Mouse (Mus musculus): ENCODE measurements around the gene Actl6a. TPM values are rescaled to one million over a fixed set of nuclear protein-coding genes. Genes with fewer than 3 reads are reported as not detected.

Gene Actl6a
- total and polyA plus RNA-seq, 2 experiments from 2014 or later: 58.0 to 68.2 TPM

- DNase-seq (ENCODE audit: low spot score) (no peak), ATAC-seq (ENCODE audit: insufficient read depth, low read depth) (no peak)
- Histone ChIP-seq H3K27me3 (ENCODE audit: control insufficient read depth, insufficient read depth, low read length) (no peaks in the 10 kb centered on the region), H3K9me3 (replicated peaks; ENCODE audit: control insufficient read depth, low read length) (no peaks in the 10 kb centered on the region), H3K9ac (replicated peaks; ENCODE audit: low read depth, low read length) (no peak overlapping the region), H3K4me2 (ENCODE audit: low read depth, low read length) (no peak overlapping the region), H3K4me3 (ENCODE audit: low read depth, low read length) (no peak overlapping the region), H3K36me3 (replicated peaks; ENCODE audit: control insufficient read depth, insufficient read depth, low read length) (peaks cover 66% of the 10 kb centered on the region), H3K4me1 (ENCODE audit: control insufficient read depth, insufficient read depth) (no peaks in the 10 kb centered on the region; the same call in 1 of the 2 replicates), H3K27ac (ENCODE audit: low read depth) (no peak overlapping the region)
- 86% methylated on average over 4 of the region's 4 CpGs for WGBS
- TF ChIP-seq CTCF (IDR thresholded peaks at IDR 0.05; ENCODE audit: low read depth) (no peak), EP300 (IDR thresholded peaks at IDR 0.05; ENCODE audit: low read depth) (no peak)
Measured at GRCm38 (mm10) chr3:32749820-32750579, 43.9 kb downstream of the Actl6a start.

- H3K27me3 ChIP-seq (ENCODE audit: control insufficient read depth, insufficient read depth, low read length): no peaks in the 10 kb centered on the region
- ATAC-seq (ENCODE audit: insufficient read depth, low read depth) (peak; percentile 86), DNase-seq (ENCODE audit: low spot score) (peak; percentile 77)
- H3K9ac ChIP-seq (replicated peaks; ENCODE audit: low read depth, low read length): no peak overlapping the region
- peaks cover 34% of the 10 kb centered on the region for H3K36me3 ChIP-seq (replicated peaks; ENCODE audit: control insufficient read depth, insufficient read depth, low read length)
- peak overlapping the region; percentile 82 for H3K27ac ChIP-seq (ENCODE audit: low read depth)
- WGBS: 44% methylated on average over 3 of the region's 3 CpGs
- H3K4me1 ChIP-seq (ENCODE audit: control insufficient read depth, insufficient read depth): no peaks in the 10 kb centered on the region; the same call in 1 of the 2 replicates
- H3K4me3 ChIP-seq (ENCODE audit: low read depth, low read length): no peak overlapping the region
- no peak for TF ChIP-seq CTCF (IDR thresholded peaks at IDR 0.05; ENCODE audit: low read depth)
- no peak for TF ChIP-seq EP300 (IDR thresholded peaks at IDR 0.05; ENCODE audit: low read depth)
- no peaks in the 10 kb centered on the region for H3K9me3 ChIP-seq (replicated peaks; ENCODE audit: control insufficient read depth, low read length)
- no peak overlapping the region for H3K4me2 ChIP-seq (ENCODE audit: low read depth, low read length)
Measured at GRCm38 (mm10) chr3:32754384-32754915, 48.4 kb downstream of the Actl6a start.

GRCm38 (mm10) chr3:32759212-32759611 lies 53.1 kb downstream of the Actl6a start:
- H3K4me1 ChIP-seq (ENCODE audit: control insufficient read depth, insufficient read depth): no peaks in the 10 kb centered on the region
- H3K27ac ChIP-seq (ENCODE audit: low read depth): no peak overlapping the region
- no peak for ATAC-seq (ENCODE audit: insufficient read depth, low read depth)
- H3K9ac ChIP-seq (replicated peaks; ENCODE audit: low read depth, low read length): no peak overlapping the region
- DNase-seq (ENCODE audit: low spot score): no peak
- H3K4me3 ChIP-seq (ENCODE audit: low read depth, low read length): no peak overlapping the region
- H3K4me2 ChIP-seq (ENCODE audit: low read depth, low read length): no peak overlapping the region
- no peak for TF ChIP-seq EP300 (IDR thresholded peaks at IDR 0.05; ENCODE audit: low read depth)
- no peak for TF ChIP-seq CTCF (IDR thresholded peaks at IDR 0.05; ENCODE audit: low read depth)
- H3K27me3 ChIP-seq (ENCODE audit: control insufficient read depth, insufficient read depth, low read length): no peaks in the 10 kb centered on the region
- H3K36me3 ChIP-seq (replicated peaks; ENCODE audit: control insufficient read depth, insufficient read depth, low read length): no peaks in the 10 kb centered on the region
- H3K9me3 ChIP-seq (replicated peaks; ENCODE audit: control insufficient read depth, low read length): no peaks in the 10 kb centered on the region
- WGBS: 68% methylated on average over 5 of the region's 5 CpGs

DNA sequence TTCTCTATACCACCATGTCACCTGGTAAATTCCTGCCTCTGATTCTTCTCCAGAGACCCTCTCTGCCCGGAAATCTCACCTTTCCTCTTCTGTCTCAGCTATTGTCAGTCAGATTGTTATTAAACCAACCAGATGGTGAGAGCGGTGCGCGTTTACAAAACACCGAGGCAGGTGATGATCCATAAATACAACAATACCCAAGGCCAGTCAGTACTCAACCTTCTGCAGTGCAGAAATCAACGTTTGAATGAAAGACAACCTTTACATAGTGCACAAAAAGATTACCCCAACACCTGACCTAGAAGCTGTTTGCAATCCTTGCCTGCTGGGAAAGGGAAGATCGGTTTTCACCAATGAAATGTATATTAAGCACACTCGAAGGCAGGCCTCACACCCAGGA lies 56.9 kb downstream of the Actl6a start:
- no peak overlapping the region for H3K9ac ChIP-seq (replicated peaks; ENCODE audit: low read depth, low read length)
- 61% methylated on average over 8 of the region's 8 CpGs for WGBS
- H3K36me3 ChIP-seq (replicated peaks; ENCODE audit: control insufficient read depth, insufficient read depth, low read length): no peaks in the 10 kb centered on the region
- ATAC-seq (ENCODE audit: insufficient read depth, low read depth) (no peak), DNase-seq (ENCODE audit: low spot score) (no peak)
- no peak overlapping the region for H3K4me2 ChIP-seq (ENCODE audit: low read depth, low read length)
- no peak overlapping the region for H3K27ac ChIP-seq (ENCODE audit: low read depth)
- no peak overlapping the region for H3K4me3 ChIP-seq (ENCODE audit: low read depth, low read length)
- no peaks in the 10 kb centered on the region for H3K27me3 ChIP-seq (ENCODE audit: control insufficient read depth, insufficient read depth, low read length)
- no peaks in the 10 kb centered on the region for H3K4me1 ChIP-seq (ENCODE audit: control insufficient read depth, insufficient read depth)
- TF ChIP-seq CTCF (IDR thresholded peaks at IDR 0.05; ENCODE audit: low read depth): no peak
- TF ChIP-seq EP300 (IDR thresholded peaks at IDR 0.05; ENCODE audit: low read depth): no peak
- H3K9me3 ChIP-seq (replicated peaks; ENCODE audit: control insufficient read depth, low read length): no peaks in the 10 kb centered on the region

GRCm38 (mm10) chr3:32763902-32764301 lies 57.8 kb downstream of the Actl6a start:
- H3K27ac ChIP-seq (ENCODE audit: low read depth): no peak overlapping the region
- H3K4me1 ChIP-seq (ENCODE audit: control insufficient read depth, insufficient read depth): no peaks in the 10 kb centered on the region
- DNase-seq (ENCODE audit: low spot score) (peak; percentile 30), ATAC-seq (ENCODE audit: insufficient read depth, low read depth) (peak; percentile 64)
- 33% methylated on average over 7 of the region's 7 CpGs for WGBS
- TF ChIP-seq EP300 (IDR thresholded peaks at IDR 0.05; ENCODE audit: low read depth) (no peak), CTCF (IDR thresholded peaks at IDR 0.05; ENCODE audit: low read depth) (no peak)
- no peaks in the 10 kb centered on the region for H3K36me3 ChIP-seq (replicated peaks; ENCODE audit: control insufficient read depth, insufficient read depth, low read length)
- no peaks in the 10 kb centered on the region for H3K27me3 ChIP-seq (ENCODE audit: control insufficient read depth, insufficient read depth, low read length)
- H3K4me3 ChIP-seq (ENCODE audit: low read depth, low read length): no peak overlapping the region
- H3K9me3 ChIP-seq (replicated peaks; ENCODE audit: control insufficient read depth, low read length): no peaks in the 10 kb centered on the region
- no peak overlapping the region for H3K4me2 ChIP-seq (ENCODE audit: low read depth, low read length)
- no peak overlapping the region for H3K9ac ChIP-seq (replicated peaks; ENCODE audit: low read depth, low read length)

Data from heart, postnatal 0 days (tissue).